Mouse (Mus musculus) yolk sac, embryonic 10.5 days (tissue): ENCODE data around the gene Mpo.
A peak's percentile ranks its signal among the peaks of the same experiment; 100 is the strongest.

Source experiments
- DNase-seq: peaks from one replicate; pipeline ENCODE4 v3.0.0-alpha.2; 2017; ENCODE audit warnings: low spot score

The Mpo gene

DNA sequence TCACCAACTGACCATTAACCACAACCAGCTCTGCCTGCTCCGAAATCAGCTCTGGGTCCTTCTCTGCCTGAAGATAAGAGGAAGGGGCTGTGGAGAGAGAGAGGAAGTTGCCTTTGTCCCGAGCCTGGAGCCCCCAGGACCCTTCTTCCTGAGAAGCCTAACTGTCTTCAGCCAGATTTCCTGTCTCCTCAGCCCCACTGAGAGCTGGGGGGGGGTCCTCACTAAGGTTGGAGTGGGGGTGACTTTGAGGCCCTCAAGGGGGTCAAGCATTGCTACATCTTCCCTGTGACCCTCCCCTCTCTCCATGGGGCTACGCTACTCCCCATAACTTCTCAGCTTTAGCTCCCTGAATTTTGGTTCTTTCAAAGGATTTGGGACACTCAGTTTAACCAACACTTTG is at the start of gene Mpo:
TSS of gene Mpo (plus strand) at position 122 of the 400 bp plus-strand sequence.
- DNase-seq: no peak

DNA sequence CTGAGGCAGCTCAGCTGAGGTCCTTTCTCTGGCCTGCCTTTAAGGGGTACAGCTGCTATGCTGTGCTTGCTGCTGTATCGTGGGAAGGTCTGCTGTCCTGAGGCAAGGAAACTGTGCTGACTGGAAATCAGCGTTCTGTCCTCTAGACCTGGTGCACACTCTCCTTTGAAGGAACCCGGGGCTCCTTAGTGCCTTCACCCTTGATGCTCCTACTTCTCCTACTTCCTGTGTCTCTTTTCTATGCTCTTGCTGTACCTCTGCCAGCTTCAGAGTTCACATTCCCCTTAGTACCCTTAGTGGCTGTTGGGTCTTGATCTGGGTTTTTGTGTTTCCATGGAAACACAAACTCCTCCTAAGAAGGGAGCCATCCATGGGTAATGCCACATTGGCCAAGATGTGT is 49.7 kb upstream of the Mpo start:
- DNase-seq: no peak

DNA sequence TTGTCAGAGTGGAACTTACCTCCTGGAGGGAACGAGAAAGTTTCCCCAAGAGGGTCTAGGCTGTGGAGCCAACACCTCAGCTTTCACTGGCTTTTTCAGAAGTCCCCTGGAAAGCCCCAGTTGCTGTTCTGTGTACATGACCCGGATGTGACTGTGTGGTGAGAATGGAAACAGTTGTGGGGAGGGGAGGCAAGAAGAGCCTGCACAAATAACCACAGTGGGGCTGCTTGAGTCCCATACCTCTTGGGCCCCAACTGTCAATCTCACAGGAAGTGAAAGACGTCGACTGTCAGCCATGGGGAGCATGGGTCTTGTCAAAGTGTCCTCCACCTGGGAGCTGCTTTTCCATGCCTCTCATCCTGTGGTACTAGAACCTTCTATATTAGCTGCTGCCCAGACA is 48.4 kb upstream of the Mpo start:
- no peak for DNase-seq

DNA sequence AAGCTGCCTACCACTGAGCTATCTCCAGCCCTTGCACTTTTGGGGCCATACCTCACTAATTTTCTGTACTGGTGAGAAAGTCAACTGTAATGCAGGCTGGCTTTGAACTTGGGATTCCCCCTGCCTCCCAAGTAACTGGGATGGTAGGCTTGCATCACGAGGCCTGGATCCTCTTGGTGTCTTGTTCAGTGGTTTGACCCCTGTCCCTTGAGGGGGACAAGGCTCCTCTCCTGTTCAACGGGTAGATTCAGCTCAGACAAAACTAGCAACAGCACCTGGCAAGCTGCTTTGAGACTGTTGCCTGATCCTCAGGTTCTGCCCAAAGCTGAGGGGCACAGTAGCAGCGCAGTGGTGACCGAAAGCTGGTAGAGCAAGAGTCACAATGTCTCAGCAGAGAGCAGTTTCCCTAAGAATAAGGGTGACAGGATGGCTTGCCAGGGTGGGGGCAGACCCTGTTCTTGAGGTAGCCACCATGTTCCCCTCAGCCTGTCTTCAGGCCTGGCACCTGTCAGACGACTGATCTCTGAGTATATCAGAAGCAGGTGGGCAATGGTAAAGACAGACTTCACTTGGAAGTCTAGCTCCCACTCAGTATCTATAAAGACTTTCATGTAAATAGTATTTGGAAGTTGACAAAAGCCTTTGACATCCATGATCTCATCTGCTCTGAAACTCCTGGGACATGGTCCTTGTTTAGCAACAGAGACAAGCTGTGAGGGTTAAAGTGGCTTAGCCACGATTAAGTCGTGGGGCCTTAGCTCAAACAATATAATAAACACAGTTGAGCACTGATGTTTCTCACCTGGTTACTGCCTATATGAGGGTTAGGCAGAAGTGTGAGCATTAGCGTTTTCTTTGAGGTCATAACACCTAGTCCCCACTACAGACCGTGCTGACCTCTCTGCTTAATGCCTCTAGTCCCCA is 47.5 kb upstream of the Mpo start:
- DNase-seq: no peak

DNA sequence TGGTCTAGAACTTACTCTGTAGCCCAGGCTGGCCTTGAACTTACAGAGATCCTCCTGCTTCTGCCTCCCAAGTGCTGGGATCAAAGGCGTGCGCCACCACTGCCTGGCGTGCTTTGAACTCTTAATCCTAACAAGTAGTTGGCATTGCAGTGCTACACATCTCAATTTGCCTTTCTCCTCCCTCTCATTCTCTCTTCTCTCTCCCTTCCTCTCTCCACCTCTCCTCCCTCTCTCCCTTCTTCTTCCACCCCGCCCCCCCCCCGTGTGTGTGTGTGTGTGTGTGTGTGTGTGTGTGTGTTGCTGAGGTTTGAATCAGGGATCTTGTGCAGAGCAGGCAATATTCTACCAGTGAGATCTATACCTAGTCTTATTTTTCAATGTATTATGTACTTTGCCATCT is 46.1 kb upstream of the Mpo start:
- DNase-seq: no peak

DNA sequence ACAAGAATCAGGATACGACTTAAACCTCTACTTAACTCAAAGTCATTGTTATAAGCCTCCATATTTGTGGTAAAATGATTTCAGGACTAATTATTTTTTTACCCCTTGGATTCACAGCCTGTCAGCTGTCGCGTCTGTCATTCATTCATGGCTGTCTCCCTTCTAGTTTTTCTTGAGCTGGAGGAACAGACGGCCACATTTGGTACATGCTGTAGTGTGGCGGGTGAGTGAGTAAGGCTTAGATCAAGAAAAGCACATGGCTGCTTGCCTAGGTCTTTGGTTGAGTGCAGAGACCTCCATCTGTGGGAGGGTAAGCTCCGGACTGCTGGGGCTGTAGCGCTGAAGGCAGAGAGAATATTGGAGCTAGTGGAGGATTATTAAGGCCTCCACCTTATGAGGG is 45.7 kb upstream of the Mpo start:
- DNase-seq: no peak

DNA sequence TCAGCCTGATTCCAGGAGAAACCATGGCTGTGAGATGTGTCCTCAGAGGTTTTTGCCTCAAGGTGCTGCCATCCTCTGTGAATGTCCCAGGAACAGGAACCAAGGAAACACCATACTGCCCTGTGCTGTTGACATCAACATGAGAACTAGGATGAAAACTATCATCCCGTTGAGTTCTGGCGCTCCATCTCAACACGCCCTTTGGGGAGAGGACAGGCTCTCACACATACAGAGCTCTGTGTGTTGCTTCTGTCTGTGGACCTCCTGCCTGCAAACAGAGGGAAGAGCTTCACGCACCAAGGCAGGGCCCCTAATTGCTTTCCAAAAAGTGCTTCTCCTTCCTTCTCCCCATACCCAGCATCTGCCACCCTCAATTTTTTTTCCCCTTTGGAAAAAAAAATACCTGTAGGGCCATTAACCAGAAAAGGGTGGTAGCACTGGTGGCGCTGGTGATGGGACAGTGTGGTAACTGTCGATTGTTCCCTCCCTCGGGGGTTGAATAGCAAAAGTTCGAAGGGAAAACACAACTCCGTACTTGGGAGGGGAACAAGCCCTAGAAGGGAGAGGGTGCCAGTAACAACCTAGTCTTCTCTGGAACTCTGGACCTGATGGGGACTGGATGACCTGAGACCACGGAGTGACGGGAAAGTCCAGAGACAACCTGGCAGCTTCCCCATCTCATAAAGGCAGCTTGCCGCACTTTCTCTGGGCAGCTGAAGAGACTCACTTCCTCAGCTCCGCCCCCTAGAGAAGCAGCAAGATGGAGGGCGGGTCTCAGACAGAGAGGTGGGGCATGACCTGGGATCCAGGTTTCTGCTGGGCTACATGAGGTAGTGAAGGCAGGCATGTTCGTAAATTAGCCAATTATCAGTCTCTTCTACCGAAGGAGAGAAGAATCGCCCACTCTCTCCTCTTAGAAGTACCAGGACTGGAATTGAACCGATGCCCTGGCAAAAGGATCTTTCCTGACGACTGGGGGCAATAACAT is 45.0 kb upstream of the Mpo start:
- DNase-seq: no peak

DNA sequence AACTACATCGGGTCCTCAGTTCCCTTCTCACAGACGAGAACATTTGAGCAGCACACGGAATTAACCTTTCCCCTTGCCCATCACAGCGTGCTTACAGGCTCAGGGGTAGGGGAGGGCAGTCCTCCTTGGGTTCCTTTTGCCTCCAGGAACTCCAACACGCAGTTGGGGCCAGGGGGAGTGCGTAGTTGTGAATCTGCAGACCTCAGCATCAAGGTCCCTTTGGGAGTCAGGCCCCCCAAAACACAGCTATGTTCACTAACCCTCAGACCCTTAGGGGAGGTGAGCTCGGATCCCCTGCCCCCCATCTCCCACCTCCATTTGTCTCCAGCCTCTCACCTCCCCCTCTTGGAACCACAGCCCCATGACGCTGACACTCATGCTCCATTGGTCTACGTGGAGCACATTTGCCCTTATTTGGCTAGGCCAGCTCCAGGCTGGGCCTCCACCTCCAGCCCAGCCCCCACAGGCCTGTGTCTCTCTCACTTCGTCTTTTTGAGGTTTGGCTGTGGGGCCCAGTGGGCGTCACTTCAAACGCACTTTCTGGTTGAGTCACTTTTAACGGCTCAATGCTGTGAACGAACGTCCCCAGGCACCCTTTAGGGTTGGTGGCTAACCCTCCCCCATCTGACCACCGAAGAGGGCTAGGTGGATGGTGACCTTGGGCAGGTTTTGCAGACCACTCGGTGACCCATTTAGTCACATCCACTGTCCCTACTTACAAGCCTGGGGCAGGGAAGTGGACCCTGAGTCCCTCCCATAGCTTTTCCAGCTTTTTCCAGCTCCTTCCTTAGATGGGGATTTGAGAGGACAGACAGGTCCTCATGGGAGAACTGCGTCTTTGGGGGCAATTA is 44.0 kb upstream of the Mpo start:
- DNase-seq: peak; percentile 48

DNA sequence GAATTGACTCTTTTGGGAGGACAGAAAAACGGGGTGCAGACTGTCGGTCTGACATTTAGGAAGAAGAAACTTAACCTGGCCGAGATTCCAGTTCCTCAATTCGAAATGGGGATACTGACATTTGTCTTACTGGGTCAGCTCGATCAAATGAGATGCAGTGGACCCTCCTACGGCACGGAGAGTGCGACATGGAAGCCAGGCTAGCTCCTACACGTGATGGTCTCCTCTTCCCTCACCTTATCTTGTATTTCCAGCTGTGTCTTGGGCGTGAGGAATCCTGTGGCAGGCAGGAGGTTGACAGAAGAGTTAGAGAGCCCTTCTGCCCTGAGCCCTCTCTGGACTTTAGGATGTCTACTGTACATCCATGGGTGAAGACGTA is 43.3 kb upstream of the Mpo start:
- DNase-seq: no peak

DNA sequence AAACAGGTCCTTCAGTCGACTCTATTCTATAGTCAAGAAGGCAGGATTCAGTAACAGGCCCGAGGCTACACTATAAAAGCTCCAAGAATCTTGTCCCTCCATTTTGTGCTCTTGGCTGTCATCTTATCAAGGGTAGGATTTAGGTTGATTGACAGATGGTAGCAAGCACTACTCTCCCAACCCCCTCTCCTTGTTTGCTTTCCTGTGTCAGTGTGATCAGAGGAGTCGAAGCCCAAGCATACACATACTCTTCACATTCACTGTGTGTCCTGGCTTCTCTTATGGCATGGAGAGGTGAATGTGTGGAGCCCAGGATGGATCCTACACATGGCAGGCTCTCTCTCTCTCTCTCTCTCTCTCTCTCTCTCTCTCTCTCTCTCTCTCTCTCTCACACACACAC is 42.9 kb upstream of the Mpo start:
- no peak for DNase-seq

DNA sequence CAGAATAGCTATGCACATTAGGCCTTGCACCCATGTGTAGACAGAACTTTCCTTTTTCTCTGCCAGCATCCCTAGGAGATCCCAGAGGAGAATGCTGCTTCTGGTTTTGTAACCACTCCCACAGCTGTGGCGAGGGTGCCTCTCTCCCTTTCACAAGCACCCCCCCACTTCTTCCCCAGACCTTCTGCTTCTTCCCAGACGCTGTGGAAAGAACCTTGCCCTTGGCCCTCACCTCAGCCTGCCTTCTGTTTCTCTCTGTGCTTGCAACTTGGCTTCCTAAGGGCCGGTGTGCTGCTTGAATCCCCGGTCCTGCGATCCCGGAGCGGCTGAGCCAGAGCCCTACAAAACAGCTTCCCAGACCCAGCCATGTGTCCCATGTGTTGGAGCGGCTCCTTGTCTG is 42.4 kb upstream of the Mpo start:
- no peak for DNase-seq

DNA sequence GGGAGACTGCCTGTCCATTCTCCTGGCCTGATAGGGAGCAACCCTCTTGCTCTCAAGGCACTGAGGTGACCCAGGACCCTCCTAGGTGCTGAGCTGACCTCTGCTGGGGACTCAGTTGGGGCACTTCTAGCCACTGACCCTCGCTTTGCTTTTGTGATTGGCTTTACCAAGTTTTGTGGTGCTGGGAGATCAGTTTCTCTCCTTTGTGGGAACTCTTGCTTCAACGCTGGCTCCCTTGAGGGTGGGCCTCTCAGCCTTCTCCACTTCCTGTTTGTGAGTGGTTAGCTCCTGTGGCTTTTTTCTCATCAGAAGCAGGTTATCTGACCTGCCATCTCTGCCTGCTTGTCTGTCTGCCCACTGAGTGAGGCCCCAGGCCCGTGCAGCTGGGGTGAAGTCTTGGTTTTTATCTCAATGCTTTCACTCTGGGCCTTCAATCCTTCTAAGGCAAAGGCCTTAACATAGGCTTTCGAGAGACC is 41.9 kb upstream of the Mpo start:
- DNase-seq: no peak

DNA sequence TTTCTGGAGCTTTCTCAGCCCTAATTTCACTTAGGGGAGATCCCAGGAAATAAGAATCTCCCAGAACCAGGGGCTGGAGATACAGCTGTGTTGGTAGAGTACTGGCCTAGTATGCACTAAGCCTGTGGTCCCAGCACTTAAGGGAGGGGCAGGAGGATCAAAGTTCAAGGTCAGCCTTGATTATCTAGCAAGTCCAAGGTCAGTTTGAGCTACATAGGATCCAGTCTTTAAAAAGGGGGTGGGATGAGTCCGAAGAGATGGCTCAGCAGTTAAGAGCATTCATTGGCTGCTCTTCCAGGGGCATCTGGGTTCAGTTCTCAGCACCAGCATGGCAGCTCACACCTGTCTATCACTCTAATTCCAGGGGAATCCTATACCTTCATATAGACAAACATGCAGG is 41.1 kb upstream of the Mpo start:
- no peak for DNase-seq

DNA sequence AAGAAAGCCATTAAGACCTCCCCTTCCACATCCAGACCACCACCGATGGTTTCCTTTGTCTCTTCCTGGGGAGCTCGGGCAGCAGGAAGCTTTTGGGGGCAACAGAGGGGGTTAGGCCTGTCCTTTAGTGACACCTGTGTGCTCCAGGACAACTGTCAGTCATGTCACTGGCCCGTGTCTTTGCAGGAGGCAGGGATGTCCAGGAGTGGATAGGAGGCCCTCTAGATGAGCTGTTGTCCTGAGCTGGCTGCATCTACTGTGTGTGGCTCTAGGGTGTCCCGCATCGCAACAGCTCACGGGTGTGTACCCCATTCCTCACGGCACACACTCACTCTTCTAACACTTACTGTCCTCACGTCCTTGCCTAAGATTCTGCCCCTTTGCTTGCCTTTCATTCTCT is 40.1 kb upstream of the Mpo start:
- no peak for DNase-seq

DNA sequence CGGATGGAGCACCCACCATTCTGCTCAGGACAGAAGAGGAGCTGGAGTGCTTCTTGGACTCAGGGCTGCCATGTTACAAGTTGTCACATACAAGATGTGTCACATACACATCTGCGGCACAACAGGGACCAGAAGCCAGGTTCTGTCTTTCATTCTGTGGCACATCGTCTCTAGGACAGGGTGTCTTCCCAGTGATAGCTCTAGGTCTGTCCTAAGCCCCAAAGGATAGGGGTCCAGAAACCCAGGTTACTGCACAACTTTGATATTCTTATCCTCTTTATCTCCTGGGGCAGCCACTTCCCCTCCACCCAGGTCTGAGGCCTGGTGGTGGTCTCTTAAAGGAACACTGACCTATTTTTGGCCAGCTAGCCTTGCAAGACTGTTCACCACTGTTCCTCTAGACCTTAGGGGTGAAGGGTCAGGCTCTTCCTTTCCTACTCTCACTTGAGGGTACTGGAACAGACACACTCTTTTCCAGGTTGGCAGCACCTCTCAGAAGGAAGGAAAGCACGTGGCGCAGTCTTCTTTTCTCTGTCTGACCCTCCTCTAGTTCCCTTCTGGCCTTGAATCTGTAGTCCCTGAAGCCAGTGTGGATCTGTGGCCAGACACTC is 39.4 kb upstream of the Mpo start:
- DNase-seq: no peak

DNA sequence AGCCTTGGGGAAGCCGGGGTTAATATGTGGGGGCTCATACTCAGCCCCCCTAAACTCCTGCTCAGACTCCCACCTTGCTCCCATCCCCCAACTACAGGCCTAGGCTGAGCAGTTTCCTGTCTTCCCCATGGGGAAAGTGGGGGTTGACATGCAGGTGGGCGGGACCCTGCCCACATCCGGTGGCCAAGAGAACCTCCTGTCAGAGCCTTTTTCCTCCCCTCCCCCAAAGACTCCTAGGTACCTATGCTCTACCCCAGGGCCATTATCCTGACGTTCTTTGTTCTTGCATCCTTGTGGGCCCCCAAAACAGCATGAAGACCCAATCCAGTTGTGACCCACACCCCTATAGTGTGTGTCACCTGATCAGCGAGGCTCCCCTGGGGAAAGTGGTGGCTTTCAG is 38.8 kb upstream of the Mpo start:
- DNase-seq: no peak

DNA sequence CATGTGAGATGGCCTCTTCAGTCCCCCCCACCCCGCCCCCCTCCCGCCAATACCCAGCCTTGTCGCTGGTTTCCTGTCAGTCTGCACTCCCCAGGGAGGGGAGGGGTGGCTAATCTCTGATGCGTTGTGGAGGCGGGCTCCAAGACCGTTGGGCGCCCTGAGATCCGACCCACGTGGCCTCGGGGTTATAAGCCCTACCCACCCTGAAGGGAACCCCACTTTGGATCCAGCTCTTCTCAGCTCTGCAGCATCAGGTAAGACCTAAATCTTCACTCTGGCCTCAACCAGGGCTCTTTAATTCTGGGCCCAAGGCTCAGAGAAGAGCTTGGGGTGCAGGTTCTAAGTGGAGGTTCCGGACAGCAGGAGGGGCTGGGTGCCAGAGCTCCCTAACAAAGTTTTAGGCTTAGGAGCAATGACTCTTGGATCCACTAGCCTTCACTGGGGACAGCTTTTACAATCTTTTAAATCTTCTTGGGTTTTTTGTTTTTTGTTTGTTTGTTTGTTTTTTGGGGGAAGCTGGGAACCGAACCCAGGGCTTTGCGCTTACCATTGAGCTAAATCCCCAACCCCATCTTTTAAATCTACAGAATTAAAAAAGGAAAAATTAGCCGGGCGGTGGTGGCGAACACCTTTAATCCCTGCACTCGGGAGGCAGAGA is 37.9 kb upstream of the Mpo start:
- DNase-seq: peak; percentile 48

DNA sequence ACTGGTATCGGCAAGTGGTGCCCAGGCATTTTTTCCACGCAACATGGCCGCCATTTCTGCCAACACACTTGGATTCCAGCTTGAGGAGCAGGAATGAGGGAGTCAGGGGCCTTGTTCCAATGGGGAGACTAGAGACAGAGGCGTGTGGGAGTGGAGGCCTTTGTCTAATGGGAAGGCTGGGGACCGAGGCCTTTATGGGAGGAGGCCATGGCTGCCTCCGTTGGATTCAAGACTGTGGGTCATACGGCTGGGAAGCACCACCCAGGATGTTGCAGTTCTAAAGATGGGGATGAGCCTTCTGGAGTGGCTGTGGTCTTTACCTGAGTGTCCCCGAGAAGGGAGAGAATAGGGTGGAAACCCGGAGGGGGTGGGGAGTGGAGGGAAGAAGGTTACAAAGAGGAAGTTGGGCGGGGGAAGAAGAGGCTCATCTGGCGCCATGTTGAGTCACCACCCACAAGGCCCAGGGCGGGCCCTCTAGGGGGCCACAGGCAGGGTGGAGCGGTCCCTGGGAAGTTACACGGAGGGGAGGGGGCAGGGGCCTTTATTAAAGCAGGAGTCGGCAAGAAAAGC is 37.0 kb upstream of the Mpo start:
- no peak for DNase-seq

DNA sequence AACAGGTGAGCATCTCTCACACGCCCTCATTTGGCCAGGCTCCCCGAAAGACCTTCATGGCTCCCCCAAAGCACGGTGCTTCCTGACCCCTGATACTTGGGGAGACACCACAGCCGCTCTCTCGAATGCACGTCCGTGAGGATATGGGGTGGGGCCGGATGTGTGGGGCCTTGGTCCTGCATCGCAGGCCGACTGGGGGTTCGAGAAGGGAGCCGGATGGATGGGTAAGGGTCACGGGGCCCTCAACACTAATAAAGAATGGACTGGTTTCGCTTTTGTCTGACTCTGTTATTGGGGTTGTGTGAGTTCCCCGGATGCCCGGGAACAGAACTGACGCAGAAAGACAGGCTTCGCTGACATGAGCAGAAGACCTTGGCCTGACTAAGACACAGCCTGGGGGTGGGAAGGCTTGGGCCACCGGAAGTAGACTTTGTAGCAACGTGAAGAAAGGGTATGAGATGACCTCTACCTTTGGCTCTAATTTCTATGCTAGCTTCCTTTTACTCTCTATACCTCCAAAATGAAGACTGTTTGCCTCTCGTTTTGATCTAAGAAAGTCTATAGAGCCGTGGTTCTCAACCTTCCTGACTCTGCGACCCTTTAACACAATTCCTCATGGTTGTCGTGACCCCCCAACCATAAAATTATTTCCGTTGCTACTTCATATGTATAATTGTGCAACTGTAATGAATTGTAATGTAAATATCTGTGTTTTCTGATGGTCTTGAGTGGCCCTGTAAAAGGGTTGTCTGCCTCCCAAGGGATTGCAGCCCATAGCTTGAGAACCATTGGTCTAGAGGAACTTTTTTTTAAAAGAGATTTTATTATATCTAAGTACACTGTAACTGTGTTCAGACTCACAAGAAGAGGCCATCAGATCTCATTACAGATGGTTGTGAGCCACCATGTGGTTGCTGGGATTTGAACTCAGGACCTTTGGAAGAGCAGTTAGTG is 36.1 kb upstream of the Mpo start:
- DNase-seq: no peak
